Mouse (Mus musculus) hindbrain, postnatal 0 days (tissue): ENCODE data around the gene Ppp1r14d. TPM values are rescaled to one million over a fixed set of nuclear protein-coding genes. Genes with fewer than 3 reads are reported as not detected.
A peak's percentile ranks its signal among the peaks of the same experiment; 100 is the strongest.

Experiments
- ATAC-seq: fragments of 200-750 bp; cut with Nextera tagmentation; 2 replicates; pipeline ENCODE4 v1.8.0; 2017; ENCODE audit warnings: mild to moderate bottlenecking, moderate TSS enrichment, moderate library complexity
- DNase-seq: peaks from one replicate; pipeline ENCODE4 v3.0.0-alpha.2; 2015; ENCODE audit warnings: low spot score
- H3K27ac ChIP-seq: fragments of 300-500 bp; sonication (generic); 2 replicates; pipeline ENCODE4 v1.5.1; 2014; ENCODE audit warnings: mild to moderate bottlenecking
- H3K27me3 ChIP-seq: fragments of 300-500 bp; sonication (generic); 2 replicates; pipeline ENCODE4 v1.6.1; 2014; ENCODE audit warnings: low read length, mixed read lengths; ENCODE audit not compliant: insufficient read depth
- H3K36me3 ChIP-seq: fragments of 300-500 bp; sonication (generic); 2 replicates; pipeline ENCODE4 v1.6.1; 2014; ENCODE audit warnings: low read length, mixed read lengths; ENCODE audit not compliant: insufficient read depth
- H3K4me1 ChIP-seq: fragments of 300-500 bp; sonication (generic); 2 replicates; pipeline ENCODE4 v1.6.1; 2014; ENCODE audit warnings: antibody characterized with exemption, low read length, mixed read lengths; ENCODE audit not compliant: insufficient read depth
- H3K4me2 ChIP-seq: fragments of 300-500 bp; sonication (generic); 2 replicates; pipeline ENCODE4 v1.6.1; 2014; ENCODE audit warnings: low read depth, mild to moderate bottlenecking, low read length, moderate library complexity, mixed read lengths
- H3K4me3 ChIP-seq: fragments of 300-500 bp; sonication (generic); 2 replicates; pipeline ENCODE4 v1.5.1; 2014; ENCODE audit warnings: low read length
- H3K9ac ChIP-seq: fragments of 300-500 bp; sonication (generic); replicated peaks from 2 replicates; pipeline ENCODE4 v1.6.1; 2014; ENCODE audit warnings: mild to moderate bottlenecking, low read length, moderate library complexity, mixed read lengths
- H3K9me3 ChIP-seq: fragments of 300-500 bp; sonication (generic); 2 replicates; pipeline ENCODE4 v1.6.1; 2016; ENCODE audit warnings: low read length, mixed read lengths
- CTCF ChIP-seq: IDR thresholded peaks from 2 replicates; pipeline ENCODE4 v1.5.1; 2016; ENCODE audit warnings: antibody characterized with exemption, control low read depth, low read depth
- WGBS: fragments of 180-500 bp; shearing (Covaris S2); extraction: QIAGEN DNeasy Blood & Tissue Kit; methylation state at CpG from one replicate; pipeline ENCODE4 v1.1.7; 2014; 5-methylcytosine and 5-hydroxymethylcytosine counted together
- polyA plus RNA-seq: library from polyadenylated mRNA; unstranded; fragments of >200 nt; fragmentation: Nextera tagmentation; extraction: Ambion mirVana; gene quantifications from 2 replicates; pipeline ENCODE4 v1.2.1, GENCODE M21; 2015
- total RNA-seq: library from RNA; depleted of rRNA; stranded (reverse); fragments of >200 nt; gene quantifications from 2 replicates; pipeline ENCODE4 v1.2.3, GENCODE M21; 2014; rRNA removed

Ppp1r14d gene
- total RNA-seq: not detected in 2 replicates
- polyA plus RNA-seq: not detected in 2 replicates

GRCm38 (mm10) chr2:119229775-119230704, at the start of gene Ppp1r14d:
Ppp1r14d (minus strand) TSS chr2:119229906.
- ATAC-seq: no peak
- no peak for TF ChIP-seq CTCF
- Histone ChIP-seq H3K4me3 (no peak within 1 kb of the TSS), H3K4me2 (no peak within 1 kb of the TSS), H3K9me3 (no peaks in the 10 kb centered on the region), H3K27ac (no peak within 1 kb of the TSS), H3K4me1 (no peaks in the 10 kb centered on the region), H3K9ac (no peak within 1 kb of the TSS), H3K27me3 (0 out of 2 replicates have a peak, but pooled peaks cover 1% of the 10 kb centered on the region), H3K36me3 (no peaks in the 10 kb centered on the region)
- WGBS: 72% methylated on average over 6 of the region's 6 CpGs
- DNase-seq: no peak

- Histone ChIP-seq H3K9me3 (no peaks in the 10 kb centered on the region), H3K27ac (no peak overlapping the region), H3K4me3 (no peak overlapping the region), H3K9ac (no peak overlapping the region), H3K4me2 (no peak overlapping the region), H3K36me3 (no peaks in the 10 kb centered on the region), H3K4me1 (no peaks in the 10 kb centered on the region), H3K27me3 (no peaks in the 10 kb centered on the region)
- ATAC-seq (no peak), DNase-seq (no peak)
- 86% methylated on average over 23 of the region's 23 CpGs for WGBS
- no peak for TF ChIP-seq CTCF
Observed at GRCm38 (mm10) chr2:119277810-119278209, 48.1 kb upstream of the Ppp1r14d start.

- no peak overlapping the region for H3K27ac ChIP-seq
- 83% methylated on average over 7 of the region's 7 CpGs for WGBS
- no peak overlapping the region for H3K4me2 ChIP-seq
- no peaks in the 10 kb centered on the region for H3K27me3 ChIP-seq
- no peaks in the 10 kb centered on the region for H3K9me3 ChIP-seq
- DNase-seq (no peak), ATAC-seq (no peak)
- TF ChIP-seq CTCF: no peak
- H3K9ac ChIP-seq: no peak overlapping the region
- no peaks in the 10 kb centered on the region for H3K4me1 ChIP-seq
- H3K4me3 ChIP-seq: no peak overlapping the region
- H3K36me3 ChIP-seq: no peaks in the 10 kb centered on the region
Observed at GRCm38 (mm10) chr2:119276926-119277325, 47.2 kb upstream of the Ppp1r14d start.

DNA sequence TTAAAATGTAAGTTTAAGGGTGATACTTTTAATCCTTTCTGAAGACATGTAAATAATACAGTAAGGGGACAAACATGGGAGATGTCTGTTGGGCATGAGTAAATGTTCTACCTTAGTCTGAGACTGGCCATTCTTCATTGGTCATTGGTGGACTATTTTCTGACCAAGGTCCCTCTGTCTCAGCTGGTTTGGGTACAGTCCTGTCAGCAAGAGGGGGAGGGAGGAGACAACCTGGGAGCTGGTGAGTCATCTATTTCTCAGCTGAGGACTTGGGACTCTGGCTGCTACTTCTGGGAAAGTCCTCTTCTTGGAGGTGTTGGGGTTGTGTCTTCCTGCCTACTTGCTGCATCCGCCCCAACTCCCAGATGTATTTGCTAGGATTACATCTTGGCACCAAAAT, 44.4 kb upstream of the Ppp1r14d start:
- no peaks in the 10 kb centered on the region for H3K9me3 ChIP-seq
- ATAC-seq (no peak), DNase-seq (no peak)
- H3K27me3 ChIP-seq: no peaks in the 10 kb centered on the region
- no peak overlapping the region for H3K27ac ChIP-seq
- 0 out of 2 replicates have a peak, but pooled peaks cover 3% of the 10 kb centered on the region for H3K4me1 ChIP-seq
- H3K4me3 ChIP-seq: no peak overlapping the region
- no peaks in the 10 kb centered on the region for H3K36me3 ChIP-seq
- H3K9ac ChIP-seq: no peak overlapping the region
- 87% methylated on average over 1 of the region's 1 CpGs for WGBS
- H3K4me2 ChIP-seq: no peak overlapping the region
- TF ChIP-seq CTCF: no peak

DNA sequence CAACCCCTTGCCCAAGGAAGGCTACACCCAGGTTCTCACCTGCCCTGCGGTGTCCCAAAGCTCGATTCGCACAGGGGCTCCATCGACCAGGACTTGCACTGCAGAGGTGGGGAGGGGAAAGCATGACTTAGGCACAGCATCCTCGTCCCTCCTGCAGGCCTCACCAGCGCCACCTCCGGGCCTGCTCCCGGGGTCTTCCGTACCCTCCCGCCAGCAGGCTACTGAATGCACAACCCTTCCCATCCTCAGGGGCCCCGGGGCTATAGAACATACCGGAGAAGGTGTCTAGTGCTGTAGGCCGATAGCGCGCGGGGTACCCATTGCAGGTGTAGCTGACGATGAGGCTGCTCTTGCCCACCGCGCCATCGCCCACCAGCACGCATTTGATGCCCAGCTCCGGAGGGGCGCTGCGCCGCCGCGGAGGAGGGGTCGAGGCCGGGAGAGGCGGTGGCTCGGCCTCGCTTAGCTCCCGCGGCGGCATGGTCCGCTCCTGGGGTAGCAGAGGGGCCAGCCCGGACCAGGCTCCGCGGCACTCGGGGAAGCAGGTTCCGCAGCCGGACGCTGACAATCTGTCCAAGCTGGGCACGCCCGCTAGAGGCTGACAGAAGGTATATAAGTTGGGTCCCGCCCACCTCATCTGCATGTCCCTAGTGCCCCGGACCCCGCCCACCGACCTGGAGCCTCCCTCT, 41.1 kb upstream of the Ppp1r14d start, which contains the start of gene Rhov:
Gene Rhov, minus strand, starts transcription at position 630 of the 689 bp plus-strand sequence.
- H3K4me3 ChIP-seq: peak within 1 kb of the TSS; percentile 45
- peak within 1 kb of the TSS; percentile 65 for H3K4me2 ChIP-seq
- TF ChIP-seq CTCF: peak; percentile 68
- peak; percentile 90 for ATAC-seq
- no peaks in the 10 kb centered on the region for H3K36me3 ChIP-seq
- peak within 1 kb of the TSS; percentile 59 for H3K9ac ChIP-seq
- H3K27me3 ChIP-seq: no peaks in the 10 kb centered on the region
- WGBS: 1% methylated on average over 44 of the region's 49 CpGs
- DNase-seq: peak; percentile 85
- no peaks in the 10 kb centered on the region for H3K9me3 ChIP-seq
- H3K27ac ChIP-seq: peak within 1 kb of the TSS; percentile 67
- H3K4me1 ChIP-seq: 0 out of 2 replicates have a peak, but pooled peaks cover 3% of the 10 kb centered on the region

GRCm38 (mm10) chr2:119270286-119270642, 40.6 kb upstream of the Ppp1r14d start:
- WGBS: 46% methylated on average over 9 of the region's 9 CpGs
- H3K4me3 ChIP-seq: peak overlapping the region; percentile 45
- 0 out of 2 replicates have a peak, but pooled peaks cover 3% of the 10 kb centered on the region for H3K4me1 ChIP-seq
- peak overlapping the region; percentile 59; the same call in 1 of the 2 replicates for H3K9ac ChIP-seq
- H3K9me3 ChIP-seq: no peaks in the 10 kb centered on the region
- no peaks in the 10 kb centered on the region for H3K36me3 ChIP-seq
- ATAC-seq: no peak
- H3K27ac ChIP-seq: peak overlapping the region; percentile 67
- no peak for TF ChIP-seq CTCF
- peak overlapping the region; percentile 65 for H3K4me2 ChIP-seq
- DNase-seq: no peak
- H3K27me3 ChIP-seq: no peaks in the 10 kb centered on the region
